Comparison of ENCODE assay signal across 31 mouse cellular contexts in genomic region chr14:121231232-121231631, GRCm38 (mm10).
"Had no signal": no experiment of that assay in that cellular context is flagged by ENCODE, and none has a peak within 500 bp of the region (broad histone marks: within the 10 kb centered on the region; RNA-seq: fewer than 3 reads in every experiment).

No protein-coding gene starts in this region.

- H3K4me2 ChIP-seq: limb, embryonic 12.5 days; limb, embryonic 13.5 days; limb, embryonic 15.5 days; liver, embryonic 11.5 days; liver, embryonic 12.5 days; liver, embryonic 13.5 days; liver, embryonic 15.5 days; lung, embryonic 14.5 days; lung, embryonic 15.5 days; midbrain, embryonic 11.5 days; midbrain, embryonic 12.5 days; midbrain, embryonic 13.5 days; midbrain, embryonic 15.5 days had no signal

- H3K27me3 ChIP-seq: limb, embryonic 12.5 days; limb, embryonic 13.5 days; limb, embryonic 15.5 days; liver, embryonic 12.5 days; liver, embryonic 13.5 days; liver, embryonic 15.5 days; lung, embryonic 15.5 days; midbrain, embryonic 13.5 days; midbrain, embryonic 15.5 days had no signal

- ATAC-seq: liver, embryonic 12.5 days; liver, postnatal 0 days; lung, postnatal 0 days; midbrain, embryonic 13.5 days; midbrain, embryonic 15.5 days; midbrain, embryonic 16.5 days had no signal

- H3K27ac ChIP-seq: limb, embryonic 10.5 days; limb, embryonic 12.5 days; limb, embryonic 13.5 days; limb, embryonic 15.5 days; liver, embryonic 12.5 days; liver, embryonic 13.5 days; liver, embryonic 14.5 days; liver, embryonic 15.5 days; lung, embryonic 15.5 days; macrophage; midbrain, embryonic 10.5 days; midbrain, embryonic 12.5 days; midbrain, embryonic 13.5 days; midbrain, embryonic 15.5 days had no signal

- H3K4me1 ChIP-seq: limb, embryonic 10.5 days; liver, embryonic 12.5 days; liver, embryonic 13.5 days; liver, embryonic 15.5 days; lung, embryonic 15.5 days; megakaryocyte, embryonic 14.5 days; midbrain, embryonic 15.5 days had no signal

- H3K9me3 ChIP-seq: limb, embryonic 10.5 days; limb, embryonic 12.5 days; limb, embryonic 13.5 days; limb, embryonic 15.5 days; liver, embryonic 12.5 days; liver, embryonic 13.5 days; liver, embryonic 15.5 days; lung, embryonic 15.5 days; midbrain, embryonic 10.5 days; midbrain, embryonic 12.5 days; midbrain, embryonic 13.5 days; midbrain, embryonic 15.5 days had no signal

- H3K9ac ChIP-seq: limb, embryonic 12.5 days; limb, embryonic 13.5 days; limb, embryonic 15.5 days; liver, embryonic 12.5 days; liver, embryonic 13.5 days; liver, embryonic 14.5 days; liver, embryonic 15.5 days; liver, postnatal 0 days; lung, embryonic 14.5 days; lung, embryonic 15.5 days; midbrain, embryonic 12.5 days; midbrain, embryonic 13.5 days; midbrain, embryonic 15.5 days had no signal

- H3K4me3 ChIP-seq: limb, embryonic 10.5 days; limb, embryonic 12.5 days; limb, embryonic 13.5 days; limb, embryonic 15.5 days; liver, embryonic 12.5 days; liver, embryonic 13.5 days; liver, embryonic 15.5 days; lung, embryonic 15.5 days; megakaryocyte, embryonic 14.5 days; midbrain, embryonic 10.5 days; midbrain, embryonic 12.5 days; midbrain, embryonic 13.5 days; midbrain, embryonic 15.5 days; myocyte had no signal

- DNase-seq: left cerebral cortex, postnatal 4 days; liver; liver, embryonic 13.5 days; liver, postnatal 0 days; lung, adult 18-20 months; lung, adult 2 months; lung, embryonic 14.5 days; lung, postnatal 10 days; lung, postnatal 14 days; lung, postnatal 36 days; lung, postnatal 4 days; midbrain, embryonic 14.5 days had no signal

- H3K36me3 ChIP-seq: liver, embryonic 15.5 days had no signal
